Mouse (Mus musculus) intestine, postnatal 0 days (tissue): Measurements from ENCODE around the gene Praf2. TPM values are rescaled to one million over a fixed set of nuclear protein-coding genes. Genes with fewer than 3 reads are reported as not detected.
"Not testable (repeated sequence)": the region's sequence is repeated elsewhere in the genome, so short reads cannot be mapped to it uniquely, and the experiment has no call there.

Experiments used
- ATAC-seq: fragments of 200-750 bp; cut with Nextera tagmentation; 2 replicates; pipeline ENCODE4 v1.8.0; 2017; ENCODE audit warnings: mild to moderate bottlenecking, moderate TSS enrichment, moderate library complexity
- H3K27ac ChIP-seq: fragments of 300-500 bp; sonication (generic); 2 replicates; pipeline ENCODE4 v1.5.1; 2014; ENCODE audit warnings: mild to moderate bottlenecking, low read depth, low read length, moderate library complexity
- H3K27me3 ChIP-seq: fragments of 300-500 bp; sonication (generic); replicated peaks from 2 replicates; pipeline ENCODE4 v1.6.1; 2014; ENCODE audit warnings: low read length, mixed read lengths; ENCODE audit not compliant: control insufficient read depth, insufficient read depth
- H3K36me3 ChIP-seq: fragments of 300-500 bp; sonication (generic); 2 replicates; pipeline ENCODE4 v1.6.1; 2014; ENCODE audit warnings: mild to moderate bottlenecking, moderate library complexity; ENCODE audit not compliant: control insufficient read depth, insufficient read depth
- H3K4me1 ChIP-seq: fragments of 300-500 bp; sonication (generic); replicated peaks from 2 replicates; pipeline ENCODE4 v1.6.1; 2014; ENCODE audit warnings: antibody characterized with exemption, low read length, mixed read lengths; ENCODE audit not compliant: control insufficient read depth, insufficient read depth
- H3K4me2 ChIP-seq: fragments of 300-500 bp; sonication (generic); replicated peaks from 2 replicates; pipeline ENCODE4 v1.6.1; 2014; ENCODE audit warnings: low read depth, mild to moderate bottlenecking, moderate library complexity
- H3K4me3 ChIP-seq: fragments of 300-500 bp; sonication (generic); 2 replicates; pipeline ENCODE4 v1.5.1; 2014; ENCODE audit warnings: low read depth, low read length
- H3K9ac ChIP-seq: fragments of 300-500 bp; sonication (generic); 2 replicates; pipeline ENCODE4 v1.6.1; 2014; ENCODE audit warnings: mild to moderate bottlenecking, low read depth, low read length
- H3K9me3 ChIP-seq: fragments of 300-500 bp; sonication (generic); 2 replicates; pipeline ENCODE4 v1.6.1; 2016; ENCODE audit warnings: mixed run types; ENCODE audit not compliant: control insufficient read depth
- CTCF ChIP-seq: sonication (generic); IDR thresholded peaks from 2 replicates; pipeline ENCODE4 v1.5.1; 2016; ENCODE audit warnings: low read depth, mild to moderate bottlenecking, control low read depth, antibody characterized with exemption, moderate library complexity
- WGBS: fragments of 180-500 bp; shearing (Covaris S2); extraction: QIAGEN DNeasy Blood & Tissue Kit; methylation state at CpG from one replicate; pipeline ENCODE4 v1.1.7; 2014; 5-methylcytosine and 5-hydroxymethylcytosine counted together
- polyA plus RNA-seq: library from polyadenylated mRNA; unstranded; fragments of >200 nt; fragmentation: Nextera tagmentation; extraction: Ambion mirVana; gene quantifications from 2 replicates; pipeline ENCODE4 v1.2.1, GENCODE M21; 2015

Gene Praf2
- polyA plus RNA-seq, 1 experiment from 2014 or later: 24.0 TPM

- not testable (repeated sequence) for H3K27ac ChIP-seq, H3K9me3 ChIP-seq, H3K4me1 ChIP-seq, H3K27me3 ChIP-seq, H3K4me3 ChIP-seq, H3K4me2 ChIP-seq, H3K36me3 ChIP-seq, ATAC-seq, H3K9ac ChIP-seq
- peak; percentile 24; the same call in 1 of the 2 replicates for TF ChIP-seq CTCF
- WGBS: 36% methylated on average over 1 of the region's 1 CpGs
These were observed 12.2 kb upstream of the Praf2 start for GRCm38 (mm10) chrX:7716058-7716457.

- H3K4me3 ChIP-seq: peak within 1 kb of the TSS; percentile 49
- peak within 1 kb of the TSS; percentile 77 for H3K27ac ChIP-seq
- peak within 1 kb of the TSS; percentile 65 for H3K4me2 ChIP-seq
- no peaks in the 10 kb centered on the region for H3K27me3 ChIP-seq
- WGBS: 20% methylated on average over 22 of the region's 22 CpGs
- ATAC-seq: peak; percentile 89
- no peaks in the 10 kb centered on the region for H3K9me3 ChIP-seq
- no peaks in the 10 kb centered on the region; the same call in 1 of the 2 replicates for H3K36me3 ChIP-seq
- TF ChIP-seq CTCF: no peak
- H3K9ac ChIP-seq: peak within 1 kb of the TSS; percentile 58
- H3K4me1 ChIP-seq: no peaks in the 10 kb centered on the region
These were observed 6.5 kb upstream of the Praf2 start, which contains the start of gene Gm45208 for GRCm38 (mm10) chrX:7721514-7722281. Gm45208 (plus strand) TSS chrX:7722245.

GRCm38 (mm10) chrX:7722282-7722611 lies 6.0 kb upstream of the Praf2 start:
- TF ChIP-seq CTCF: no peak
- H3K4me3 ChIP-seq: peak overlapping the region; percentile 49
- H3K4me2 ChIP-seq: peak overlapping the region; percentile 65
- ATAC-seq: no peak
- H3K9me3 ChIP-seq: no peaks in the 10 kb centered on the region
- no peaks in the 10 kb centered on the region for H3K27me3 ChIP-seq
- H3K36me3 ChIP-seq: no peaks in the 10 kb centered on the region; the same call in 1 of the 2 replicates
- H3K4me1 ChIP-seq: no peaks in the 10 kb centered on the region
- peak overlapping the region; percentile 58 for H3K9ac ChIP-seq
- peak overlapping the region; percentile 77 for H3K27ac ChIP-seq
- 20% methylated on average over 11 of the region's 11 CpGs for WGBS

- H3K4me3 ChIP-seq: peak overlapping the region; percentile 49
- 13% methylated on average over 4 of the region's 4 CpGs for WGBS
- no peak overlapping the region for H3K27ac ChIP-seq
- TF ChIP-seq CTCF: no peak
- peak overlapping the region; percentile 65 for H3K4me2 ChIP-seq
- peak overlapping the region; percentile 58; the same call in 1 of the 2 replicates for H3K9ac ChIP-seq
- H3K9me3 ChIP-seq: no peaks in the 10 kb centered on the region
- no peak for ATAC-seq
- no peaks in the 10 kb centered on the region for H3K27me3 ChIP-seq
- H3K36me3 ChIP-seq: no peaks in the 10 kb centered on the region; the same call in 1 of the 2 replicates
- no peaks in the 10 kb centered on the region for H3K4me1 ChIP-seq
These were observed 5.5 kb upstream of the Praf2 start for GRCm38 (mm10) chrX:7722691-7723090.

- Histone ChIP-seq H3K4me1 (no peaks in the 10 kb centered on the region), H3K9ac (no peak overlapping the region), H3K27me3 (no peaks in the 10 kb centered on the region), H3K4me2 (no peak overlapping the region), H3K9me3 (no peaks in the 10 kb centered on the region), H3K27ac (no peak overlapping the region), H3K4me3 (no peak overlapping the region), H3K36me3 (no peaks in the 10 kb centered on the region; the same call in 1 of the 2 replicates)
- WGBS: 83% methylated on average over 7 of the region's 7 CpGs
- no peak for ATAC-seq
- no peak for TF ChIP-seq CTCF
These were observed 4.1 kb upstream of the Praf2 start for GRCm38 (mm10) chrX:7724135-7724534.

GRCm38 (mm10) chrX:7725841-7726240 lies 2.4 kb upstream of the Praf2 start:
- 81% methylated on average over 12 of the region's 12 CpGs for WGBS
- TF ChIP-seq CTCF: no peak
- no peaks in the 10 kb centered on the region; the same call in 1 of the 2 replicates for H3K36me3 ChIP-seq

More at GRCm38 (mm10) chrX:7725841-7726240, 2.4 kb upstream of the Praf2 start:
- Histone ChIP-seq H3K4me2 (no peak overlapping the region), H3K9me3 (no peaks in the 10 kb centered on the region), H3K4me3 (no peak overlapping the region), H3K27ac (no peak overlapping the region), H3K9ac (no peak overlapping the region), H3K4me1 (no peaks in the 10 kb centered on the region), H3K27me3 (no peaks in the 10 kb centered on the region)
- no peak for ATAC-seq
